In genomic region chr16:30944886-30945285, GRCm38 (mm10) we compare ENCODE assay signal across 14 mouse cellular contexts.
DNase-seq lines count a peak whose midpoint lies in the region; ATAC-seq lines count a peak whose summit lies in the region.
"Had no signal": no experiment of that assay in that cellular context is flagged by ENCODE, and none has a peak within 500 bp of the region (broad histone marks: within the 10 kb centered on the region; RNA-seq: fewer than 3 reads in every experiment).

No protein-coding gene starts in this region.

- no peak overlapping the region for H3K4me3 ChIP-seq in kidney, embryonic 16.5 days (ENCODE audit: low read length)
- no peak overlapping the region for H3K4me3 ChIP-seq in hindbrain, embryonic 13.5 days
- H3K4me3 ChIP-seq: hindbrain, embryonic 12.5 days had no signal

- ATAC-seq in kidney, embryonic 16.5 days (ENCODE audit: low FRiP score, low TSS enrichment) = no peak
- ATAC-seq in megakaryocyte, adult 5-6 weeks (ENCODE audit: poor library complexity, severe bottlenecking) = peak; percentile 39
- no peak for ATAC-seq in hindbrain, embryonic 13.5 days (ENCODE audit: low FRiP score)
- ATAC-seq: forebrain, postnatal 0 days; midbrain, embryonic 16.5 days had no signal

- H3K4me1 ChIP-seq in kidney, embryonic 16.5 days (ENCODE audit: insufficient read depth, low read length) = peaks cover 4% of the 10 kb centered on the region
- 0 out of 2 replicates have a peak, but pooled peaks cover 3% of the 10 kb centered on the region for H3K4me1 ChIP-seq in hindbrain, embryonic 13.5 days (replicated peaks)

- H3K27ac ChIP-seq in kidney, embryonic 16.5 days (ENCODE audit: low read length) = no peak overlapping the region
- no peak overlapping the region for H3K27ac ChIP-seq in hindbrain, embryonic 13.5 days
- H3K27ac ChIP-seq: hindbrain, embryonic 12.5 days; liver, embryonic 14.5 days had no signal

- peak; percentile 52 for DNase-seq in adrenal gland, adult 2 months
- no peak for DNase-seq in adrenal gland, postnatal 4 days (ENCODE audit: low spot score in 2 of 2)
- peak; percentile 54 for DNase-seq in kidney, adult 9 months
- peak; percentile 64 to 77 for DNase-seq in kidney, postnatal 25 days
- no peak for DNase-seq in frontal cortex, postnatal 14 days (ENCODE audit: low spot score in 2 of 2)
- DNase-seq: adrenal gland, postnatal 14 days; cerebellum, adult 11 months; forebrain, postnatal 0 days had no signal

- 52% methylated on average over 8 of the region's 8 CpGs for WGBS in kidney, embryonic 16.5 days
- 81% methylated on average over 8 of the region's 8 CpGs for WGBS in hindbrain, embryonic 13.5 days

- no peak overlapping the region for H3K4me2 ChIP-seq in kidney, embryonic 16.5 days (replicated peaks; ENCODE audit: low read depth, low read length)
- no peak overlapping the region for H3K4me2 ChIP-seq in hindbrain, embryonic 13.5 days
- H3K4me2 ChIP-seq: hindbrain, embryonic 12.5 days had no signal

- H3K9ac ChIP-seq in kidney, embryonic 16.5 days (replicated peaks; ENCODE audit: low read length) = no peak overlapping the region
- H3K9ac ChIP-seq in hindbrain, embryonic 13.5 days = no peak overlapping the region
- H3K9ac ChIP-seq: forebrain, postnatal 0 days; hindbrain, embryonic 12.5 days; liver, embryonic 14.5 days had no signal

- H3K36me3 ChIP-seq in kidney, embryonic 16.5 days (ENCODE audit: insufficient read depth, low read length) = no peaks in the 10 kb centered on the region; the same call in 1 of the 2 replicates
- 0 out of 2 replicates have a peak, but pooled peaks cover 3% of the 10 kb centered on the region for H3K36me3 ChIP-seq in hindbrain, embryonic 13.5 days
- H3K36me3 ChIP-seq: hindbrain, embryonic 12.5 days had no signal

- no peaks in the 10 kb centered on the region for H3K27me3 ChIP-seq in kidney, embryonic 16.5 days (ENCODE audit: insufficient read depth, low read length)
- H3K27me3 ChIP-seq in hindbrain, embryonic 13.5 days = no peaks in the 10 kb centered on the region
- H3K27me3 ChIP-seq: hindbrain, embryonic 12.5 days had no signal

- no peaks in the 10 kb centered on the region for H3K9me3 ChIP-seq in kidney, embryonic 16.5 days (ENCODE audit: low read length)
- no peaks in the 10 kb centered on the region for H3K9me3 ChIP-seq in hindbrain, embryonic 13.5 days
- H3K9me3 ChIP-seq: hindbrain, embryonic 12.5 days had no signal

Comparison
In these comparisons a context has a peak if more than half of its experiments do, and no peak if none do; other contexts are left out.
1. DNase-seq: peak in adrenal gland, adult 2 months (single experiment), kidney, adult 9 months (single experiment) and kidney, postnatal 25 days (2 of 2); none in adrenal gland, postnatal 4 days (0 of 2) and frontal cortex, postnatal 14 days (0 of 2).